Mouse (Mus musculus): ENCODE measurements around the gene Aqp12.

GRCm38 (mm10) chr1:92978645-92979044 is 27.5 kb upstream of the Aqp12 start:
- TF ChIP-seq CTCF (conservative IDR thresholded peaks at IDR 0.05; ENCODE audit: low read length), result no peak
- no peak for TF ChIP-seq POU5F1 (IDR thresholded peaks at IDR 0.05; ENCODE audit: borderline replicate concordance, low read length)
- no peak for TF ChIP-seq NANOG (IDR thresholded peaks at IDR 0.05; ENCODE audit: borderline replicate concordance, low read length)
